Mouse (Mus musculus) ovary, adult 10 weeks (tissue): ENCODE results near the gene Mug1. TPM values are rescaled to one million over a fixed set of nuclear protein-coding genes. Genes with fewer than 3 reads are reported as not detected.

Experiments
- polyA plus RNA-seq: library from polyadenylated mRNA; stranded (reverse); fragments of 350-450 nt; fragmentation: Illumina TruSeq; extraction: RNeasy Lipid Tissue Mini Kit (QIAGEN cat#74804); gene quantifications from one replicate; pipeline ENCODE4 v1.2.3, GENCODE M21; 2014

Mug1 gene
- polyA plus RNA-seq = 10.2 TPM

DNA sequence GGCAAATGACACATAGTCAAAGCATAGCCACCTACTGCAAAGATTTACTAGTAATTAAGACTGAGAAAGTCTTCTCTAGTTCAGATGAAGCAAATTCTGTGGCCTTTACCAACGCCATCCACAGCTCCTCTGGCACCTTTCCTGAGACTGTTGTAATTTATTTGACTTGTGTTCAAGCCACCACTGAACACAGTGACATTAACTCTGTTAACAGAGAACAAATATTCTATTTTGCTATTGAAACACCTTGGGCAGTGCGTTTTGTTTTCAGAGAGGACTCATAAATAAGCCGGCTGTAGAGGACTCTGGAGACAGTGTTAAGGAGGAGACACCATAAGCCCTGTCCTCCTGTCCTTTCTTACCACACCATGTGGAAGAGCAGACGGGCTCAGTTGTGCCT lies at the start of gene Mug1:
Mug1 (plus strand) TSS at position 271 of the 400 bp plus-strand sequence.

Other genes starting within 250 kb of the Mug1 start
- 1.4 TPM for gene A2m, start 203.2 kb upstream of the Mug1 start, polyA plus RNA-seq
- gene Gm7298, start 105.6 kb upstream of the Mug1 start, polyA plus RNA-seq = 2.7 TPM
- gene Mug2, start 168.2 kb downstream of the Mug1 start, polyA plus RNA-seq = 18.4 TPM